In genomic region chr17:28117451-28118209, GRCm38 (mm10) we compare ENCODE assay signal across 1 mouse cellular context.
TF ChIP-seq lines count a peak whose summit lies in the region.

No protein-coding gene starts in this region.

TF ChIP-seq in CH12.LX, 34 proteins besides CTCF, POLR2A, EP300 and RAD21 (continued from another document):
- TF ChIP-seq MYC (IDR thresholded peaks at IDR 0.05; ENCODE audit: low read depth, low read length), result 0 out of 2 replicates have a peak, but pooled peaks have one; percentile 53
- TF ChIP-seq BHLHE40 (IDR thresholded peaks at IDR 0.05; ENCODE audit: low read depth, low read length), result peak; percentile 67
- peak; percentile 64 for TF ChIP-seq IRF4 (IDR thresholded peaks at IDR 0.05; ENCODE audit: low read depth, low read length)
- TF ChIP-seq TBP (conservative IDR thresholded peaks at IDR 0.05; ENCODE audit: low read depth, low read length), result no peak
- no peak for TF ChIP-seq GABPA (IDR thresholded peaks at IDR 0.05; ENCODE audit: insufficient replicate concordance, low read depth, low read length)
- peak; percentile 72 for TF ChIP-seq ZNF384 (IDR thresholded peaks at IDR 0.05; ENCODE audit: low read depth, low read length)
- TF ChIP-seq MAZ (IDR thresholded peaks at IDR 0.05; ENCODE audit: low read depth, low read length), result 0 out of 2 replicates have a peak, but pooled peaks have one; percentile 27
- TF ChIP-seq MEF2A (IDR thresholded peaks at IDR 0.05; ENCODE audit: borderline replicate concordance, low read depth, low read length), result peak; percentile 79
- no peak for TF ChIP-seq NELFE (IDR thresholded peaks at IDR 0.05; ENCODE audit: low read depth, low read length)
- TF ChIP-seq CHD2 (IDR thresholded peaks at IDR 0.05; ENCODE audit: low read length), result 0 out of 2 replicates have a peak, but pooled peaks have one; percentile 28
- TF ChIP-seq HCFC1 (IDR thresholded peaks at IDR 0.05; ENCODE audit: low read depth, low read length), result no peak
- 0 out of 2 replicates have a peak, but pooled peaks have one; percentile 4 for TF ChIP-seq USF1 (IDR thresholded peaks at IDR 0.05; ENCODE audit: low read depth, low read length)
- TF ChIP-seq ETS1 (conservative IDR thresholded peaks at IDR 0.05; ENCODE audit: low read depth, low read length), result peak; percentile 57
